Comparison of ENCODE assay signal across 7 mouse cellular contexts in the genomic region with DNA sequence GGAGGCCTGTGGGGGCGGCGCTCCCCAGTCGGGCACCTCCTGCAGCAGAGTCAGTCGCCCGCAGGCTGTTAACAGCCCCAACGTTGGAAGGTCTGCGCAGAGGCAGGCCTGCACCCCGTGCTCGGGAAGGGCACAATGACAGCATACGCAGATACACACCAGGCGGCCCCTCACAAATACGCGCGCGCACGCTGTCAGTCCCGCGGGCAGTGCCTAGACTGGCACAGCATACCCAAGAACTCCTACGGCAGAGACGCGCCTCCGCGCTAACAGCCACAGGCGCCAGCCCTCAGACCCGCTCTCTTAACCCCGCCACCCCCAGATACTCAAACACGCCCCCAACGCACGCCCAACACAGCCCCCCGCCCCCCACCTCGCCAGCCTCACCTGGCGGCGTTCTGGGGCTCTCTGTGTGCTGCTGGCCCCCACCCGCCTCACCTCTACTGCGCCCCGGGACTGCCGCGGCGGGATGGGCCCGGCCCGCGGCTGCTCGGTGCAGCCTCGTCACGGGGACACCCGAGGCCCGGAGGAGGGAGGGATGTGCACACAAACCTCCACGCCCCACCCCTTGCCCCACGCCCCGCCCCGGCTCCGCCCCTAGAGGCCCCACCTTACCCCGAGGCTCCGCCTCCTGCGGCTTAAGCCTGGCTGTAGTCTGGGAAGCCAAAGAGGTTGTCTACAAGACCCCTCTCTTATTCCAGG. TPM values are rescaled to one million over a fixed set of nuclear protein-coding genes. Genes with fewer than 3 reads are reported as not detected.
A peak's percentile ranks its signal among the peaks of the same experiment; 100 is the strongest.
DNase-seq lines count a peak whose midpoint lies in the region; ATAC-seq lines count a peak whose summit lies in the region.

A gene (minus strand): TSS at position 577 of the 702 bp plus-strand sequence.

- under 1% methylated on average over 55 of the region's 55 CpGs for WGBS in limb, embryonic 10.5 days
- WGBS in midbrain, embryonic 12.5 days = under 1% methylated on average over 50 of the region's 55 CpGs

- H3K9ac ChIP-seq in midbrain, embryonic 12.5 days (replicated peaks) = peak within 1 kb of the TSS; percentile 71

- no peaks in the 10 kb centered on the region for H3K36me3 ChIP-seq in limb, embryonic 10.5 days
- no peaks in the 10 kb centered on the region for H3K36me3 ChIP-seq in midbrain, embryonic 12.5 days

- peak; percentile 87 for ATAC-seq in granulocyte monocyte progenitor cell, adult 5-6 weeks (replicated peaks; ENCODE audit: poor library complexity, severe bottlenecking)
- ATAC-seq in midbrain, embryonic 12.5 days (ENCODE audit: low FRiP score, low read depth) = peak; percentile 96

- H3K4me1 ChIP-seq in limb, embryonic 10.5 days = peaks cover 39% of the 10 kb centered on the region
- peaks cover 6% of the 10 kb centered on the region for H3K4me1 ChIP-seq in midbrain, embryonic 12.5 days

- peak; percentile 94 for DNase-seq in adrenal gland, adult 2 months
- peak; percentile 94 for DNase-seq in embryo, embryonic 9.5 days (ENCODE audit: extremely low spot score)
- DNase-seq in kidney, adult 11 months = peak; percentile 57
- peak; percentile 93 for DNase-seq in limb, embryonic 10.5 days (ENCODE audit: low spot score)
- DNase-seq in skeletal muscle tissue, adult 2 months (ENCODE audit: low read depth, low spot score) = peak; percentile 55

- H3K27ac ChIP-seq in limb, embryonic 10.5 days = peak within 1 kb of the TSS; percentile 72
- H3K27ac ChIP-seq in midbrain, embryonic 12.5 days (replicated peaks) = peak within 1 kb of the TSS; percentile 30; the same call in 1 of the 2 replicates

- no peaks in the 10 kb centered on the region for H3K9me3 ChIP-seq in limb, embryonic 10.5 days (replicated peaks)
- no peaks in the 10 kb centered on the region for H3K9me3 ChIP-seq in midbrain, embryonic 12.5 days

- H3K4me2 ChIP-seq in midbrain, embryonic 12.5 days (replicated peaks) = peak within 1 kb of the TSS; percentile 98

- peak within 1 kb of the TSS; percentile 77 for H3K4me3 ChIP-seq in limb, embryonic 10.5 days
- peak within 1 kb of the TSS; percentile 68 for H3K4me3 ChIP-seq in midbrain, embryonic 12.5 days

- H3K27me3 ChIP-seq in limb, embryonic 10.5 days (ENCODE audit: low read depth, poor library complexity, severe bottlenecking) = peaks cover 20% of the 10 kb centered on the region
- peaks cover 23% of the 10 kb centered on the region for H3K27me3 ChIP-seq in midbrain, embryonic 12.5 days

RNA-seq across cellular contexts. Expression of the gene that starts here (rescaled TPM):
- total RNA-seq in adrenal gland, adult 2 months (2021) = 10 to 100 TPM in 1 of 2 experiments, 1 to 10 TPM in 1; 8.9 to 11.8 TPM
- polyA plus RNA-seq in adrenal gland, adult 2 months (2012; rRNA removed) = 15.4 and 16.5 TPM in 2 replicates
- not detected in 2 replicates for total RNA-seq in granulocyte monocyte progenitor cell, adult 5-6 weeks (2014; fragmentation: Nextera tagmentation)
- total RNA-seq in granulocyte monocyte progenitor cell, adult 5-6 weeks (2017) = 0.10 and 3.3 TPM in 2 replicates
- polyA plus RNA-seq in limb, embryonic 10.5 days (2016; fragmentation: Nextera tagmentation; extraction: Ambion mirVana) = 1.4 and 2.1 TPM in 2 replicates
- 3.8 and 4.6 TPM in 2 replicates for polyA plus RNA-seq in midbrain, embryonic 12.5 days (2016; fragmentation: Nextera tagmentation; extraction: Ambion mirVana)

Comparison
In these comparisons a context has a peak if more than half of its experiments do, and no peak if none do; other contexts are left out.
1. Peak in every context shown above with its lines: DNase-seq, ATAC-seq, H3K4me3 ChIP-seq and H3K27ac ChIP-seq.